Mouse (Mus musculus) liver, embryonic 15.5 days (tissue): ENCODE data around the gene Lgr6. TPM values are rescaled to one million over a fixed set of nuclear protein-coding genes. Genes with fewer than 3 reads are reported as not detected.
"Not testable (repeated sequence)": the region's sequence is repeated elsewhere in the genome, so short reads cannot be mapped to it uniquely, and the experiment has no call there.

ENCODE experiments used
- ATAC-seq: fragments of 200-750 bp; cut with Nextera tagmentation; 2 replicates; pipeline ENCODE4 v1.8.0; 2017; ENCODE audit warnings: moderate number of reproducible peaks, mild to moderate bottlenecking, moderate library complexity; ENCODE audit not compliant: insufficient read depth
- H3K27ac ChIP-seq: fragments of 300-500 bp; sonication (generic); replicated peaks from 2 replicates; pipeline ENCODE4 v1.5.1; 2015; ENCODE audit warnings: mild to moderate bottlenecking, inconsistent platforms
- H3K27me3 ChIP-seq: fragments of 300-500 bp; sonication (generic); 2 replicates; pipeline ENCODE4 v1.6.1; 2015; ENCODE audit warnings: mild to moderate bottlenecking, inconsistent platforms
- H3K36me3 ChIP-seq: fragments of 300-500 bp; sonication (generic); replicated peaks from 2 replicates; pipeline ENCODE4 v1.6.1; 2015; ENCODE audit warnings: moderate library complexity, mild to moderate bottlenecking, inconsistent platforms
- H3K4me1 ChIP-seq: fragments of 300-500 bp; sonication (generic); replicated peaks from 2 replicates; pipeline ENCODE4 v1.6.1; 2015; ENCODE audit warnings: inconsistent platforms
- H3K4me2 ChIP-seq: fragments of 300-500 bp; sonication (generic); 2 replicates; pipeline ENCODE4 v1.6.1; 2015; ENCODE audit warnings: moderate library complexity, mild to moderate bottlenecking, inconsistent platforms
- H3K4me3 ChIP-seq: fragments of 300-500 bp; sonication (generic); replicated peaks from 2 replicates; pipeline ENCODE4 v1.5.1; 2015; ENCODE audit warnings: mild to moderate bottlenecking, inconsistent platforms
- H3K9ac ChIP-seq: fragments of 300-500 bp; sonication (generic); 2 replicates; pipeline ENCODE4 v1.6.1; 2015; ENCODE audit warnings: moderate library complexity, mild to moderate bottlenecking, inconsistent platforms
- H3K9me3 ChIP-seq: fragments of 300-500 bp; sonication (generic); replicated peaks from 2 replicates; pipeline ENCODE4 v1.6.1; 2016; ENCODE audit warnings: inconsistent platforms
- WGBS: fragments of 180-500 bp; shearing (Covaris S2); methylation state at CpG from one replicate; pipeline ENCODE4 v1.1.7; 2015; ENCODE audit warnings: mixed read lengths; ENCODE audit not compliant: insufficient replicate concordance; 5-methylcytosine and 5-hydroxymethylcytosine counted together
- polyA plus RNA-seq: library from polyadenylated mRNA; unstranded; fragments of >200 nt; fragmentation: Nextera tagmentation; extraction: Ambion mirVana; gene quantifications from 2 replicates; pipeline ENCODE4 v1.2.1, GENCODE M21; 2015

The Lgr6 gene
- polyA plus RNA-seq, 1 experiment from 2014 or later, result 0.18 TPM

DNA sequence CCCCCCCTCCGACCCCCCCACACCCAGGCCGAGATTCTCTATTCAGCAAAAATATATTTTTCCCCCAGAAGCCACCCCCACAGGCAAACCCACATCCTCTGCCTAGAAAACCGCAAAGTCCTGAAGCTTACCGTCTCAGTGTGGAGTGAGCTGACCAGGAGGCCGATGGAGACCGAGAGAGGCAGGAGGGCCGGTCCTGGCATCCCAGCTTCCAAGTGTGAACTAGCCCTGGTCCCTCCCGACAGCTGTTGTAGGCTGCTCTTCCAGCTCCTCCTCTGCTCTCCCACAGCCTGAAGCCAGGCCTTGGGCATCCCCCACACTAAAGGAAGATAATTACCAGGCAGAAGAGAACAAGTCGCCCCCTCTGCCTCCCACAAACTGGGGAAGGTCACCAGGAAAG, 23.9 kb upstream of the Lgr6 start:
- peaks cover 42% of the 10 kb centered on the region for H3K4me1 ChIP-seq
- H3K27me3 ChIP-seq, result peaks cover 9% of the 10 kb centered on the region
- whole genome bisulfite sequencing, result 24% methylated on average over 9 of the region's 9 CpGs
- no peak overlapping the region for H3K27ac ChIP-seq
- no peak overlapping the region for H3K9ac ChIP-seq
- H3K36me3 ChIP-seq, result no peaks in the 10 kb centered on the region
- no peaks in the 10 kb centered on the region for H3K9me3 ChIP-seq
- ATAC-seq, result no peak
- H3K4me3 ChIP-seq, result no peak overlapping the region
- no peak overlapping the region for H3K4me2 ChIP-seq

DNA sequence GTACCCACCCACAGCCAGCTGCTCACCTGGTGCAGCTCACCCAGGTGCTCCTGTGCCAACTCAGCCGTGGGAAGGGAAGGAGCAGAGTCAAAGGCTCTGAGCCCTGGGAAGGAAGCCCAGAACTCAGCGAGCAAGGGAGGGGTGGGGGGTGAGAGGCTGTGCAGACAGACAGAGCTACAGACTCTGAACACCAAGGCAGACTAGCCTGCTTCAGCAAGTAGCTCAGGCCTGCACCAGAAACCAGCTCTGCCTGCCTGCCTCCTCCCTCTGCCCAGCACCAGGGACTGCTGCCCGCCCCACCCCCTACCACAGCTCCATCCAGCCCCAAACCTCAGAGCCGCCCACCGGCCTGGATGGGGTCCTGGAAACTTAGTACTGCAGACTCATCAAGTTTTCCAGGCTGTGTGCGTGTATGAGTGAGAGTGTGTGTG, 22.9 kb upstream of the Lgr6 start:
- Histone ChIP-seq H3K9ac (no peak overlapping the region), H3K4me2 (no peak overlapping the region), H3K4me3 (no peak overlapping the region), H3K9me3 (no peaks in the 10 kb centered on the region), H3K4me1 (peaks cover 32% of the 10 kb centered on the region), H3K36me3 (no peaks in the 10 kb centered on the region), H3K27me3 (peaks cover 9% of the 10 kb centered on the region), H3K27ac (no peak overlapping the region)
- 31% methylated on average over 6 of the region's 6 CpGs for WGBS
- ATAC-seq, result no peak

DNA sequence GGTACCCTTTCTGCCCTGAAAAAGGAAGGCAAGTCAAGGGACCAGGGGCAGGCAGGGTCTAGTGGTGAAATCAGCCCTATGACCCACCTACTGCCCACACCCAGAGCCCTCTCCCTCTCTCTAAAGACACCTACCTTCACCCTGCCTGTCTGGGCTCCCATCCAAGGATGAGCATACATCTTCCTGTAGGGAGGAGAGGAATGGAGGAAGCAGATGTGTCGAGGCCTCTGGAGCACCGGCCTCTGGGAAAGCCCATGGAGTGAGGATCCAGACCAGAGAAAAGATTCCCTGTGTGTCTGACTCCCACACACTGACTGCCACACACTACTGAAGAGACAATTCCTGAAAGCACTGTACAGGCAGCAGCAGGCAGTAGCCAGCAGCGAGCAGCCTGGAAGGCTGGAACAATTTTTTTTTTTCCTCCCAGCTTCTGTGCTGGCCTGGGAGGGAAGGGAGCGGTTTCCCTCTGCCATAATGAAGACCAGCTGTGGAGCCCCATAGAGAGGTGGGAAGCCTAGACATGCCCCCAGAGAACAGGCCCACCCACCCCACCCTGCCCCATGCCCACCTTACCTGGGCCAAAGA, 21.5 kb upstream of the Lgr6 start:
- Histone ChIP-seq H3K4me2 (no peak overlapping the region), H3K27me3 (peaks cover 9% of the 10 kb centered on the region), H3K27ac (no peak overlapping the region), H3K36me3 (no peaks in the 10 kb centered on the region), H3K4me1 (peaks cover 17% of the 10 kb centered on the region), H3K9me3 (no peaks in the 10 kb centered on the region), H3K9ac (no peak overlapping the region), H3K4me3 (no peak overlapping the region)
- ATAC-seq, result no peak
- 76% methylated on average over 4 of the region's 4 CpGs for WGBS

DNA sequence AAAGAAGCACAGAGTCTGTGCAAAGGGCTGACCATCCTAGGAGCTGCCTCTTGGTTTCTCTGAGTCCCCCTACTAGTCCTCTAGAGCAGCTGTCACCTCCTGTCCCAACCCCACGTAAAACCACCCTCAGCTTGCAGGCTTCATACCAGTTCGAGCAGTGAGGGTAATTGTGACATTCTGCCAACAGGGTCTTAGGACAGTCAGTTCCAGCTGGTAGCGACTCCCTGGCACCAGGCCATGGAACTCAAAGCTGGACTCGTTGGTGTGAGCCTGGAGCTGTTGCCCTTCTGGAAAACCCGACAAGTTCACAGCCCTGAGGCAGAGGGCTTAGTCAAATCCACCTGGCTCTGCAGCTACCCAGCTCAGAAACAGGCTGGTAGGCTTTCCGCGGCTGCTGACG, 20.9 kb upstream of the Lgr6 start:
- Histone ChIP-seq H3K9ac (no peak overlapping the region), H3K27me3 (peaks cover 9% of the 10 kb centered on the region), H3K9me3 (no peaks in the 10 kb centered on the region), H3K27ac (no peak overlapping the region), H3K36me3 (no peaks in the 10 kb centered on the region), H3K4me3 (no peak overlapping the region), H3K4me1 (peaks cover 12% of the 10 kb centered on the region), H3K4me2 (no peak overlapping the region)
- no peak for ATAC-seq
- 73% methylated on average over 8 of the region's 8 CpGs for WGBS

DNA sequence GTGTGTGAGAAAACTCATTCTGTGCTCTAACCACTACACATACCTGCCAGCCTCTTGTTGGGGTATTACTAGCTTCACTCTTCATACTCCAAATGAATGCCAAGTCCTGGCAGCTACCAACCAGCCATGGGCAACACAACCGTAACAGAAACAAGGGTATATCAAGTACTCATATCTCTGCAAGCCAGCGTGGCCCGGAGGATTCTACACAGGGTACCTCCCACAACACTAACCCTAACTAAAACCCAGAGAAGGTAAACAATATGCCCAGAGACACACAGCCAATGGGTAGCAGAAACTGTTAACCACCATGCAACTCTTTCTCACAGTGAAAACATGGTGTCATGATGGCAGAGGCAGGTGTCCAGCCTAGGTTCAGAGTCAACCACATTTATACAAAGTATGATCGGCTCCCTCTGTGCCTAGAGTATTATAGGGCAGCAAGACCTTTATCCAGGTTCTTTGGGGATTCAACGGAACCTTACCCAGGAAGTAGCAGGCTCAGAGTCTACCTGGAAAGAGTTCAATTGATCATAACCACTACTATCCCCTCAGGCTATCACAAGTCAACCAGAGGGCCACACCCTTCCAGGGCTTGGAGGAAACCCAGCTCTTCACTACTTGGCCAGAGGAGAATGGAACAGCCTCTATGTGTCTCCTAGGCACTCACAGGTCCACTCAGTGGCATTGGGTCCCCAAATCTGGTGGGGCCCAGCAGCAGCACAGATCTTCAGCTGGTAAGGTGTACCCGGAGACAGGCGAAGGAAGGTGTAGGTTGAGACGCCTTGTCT, 19.7 kb upstream of the Lgr6 start:
- ATAC-seq, result no peak

DNA sequence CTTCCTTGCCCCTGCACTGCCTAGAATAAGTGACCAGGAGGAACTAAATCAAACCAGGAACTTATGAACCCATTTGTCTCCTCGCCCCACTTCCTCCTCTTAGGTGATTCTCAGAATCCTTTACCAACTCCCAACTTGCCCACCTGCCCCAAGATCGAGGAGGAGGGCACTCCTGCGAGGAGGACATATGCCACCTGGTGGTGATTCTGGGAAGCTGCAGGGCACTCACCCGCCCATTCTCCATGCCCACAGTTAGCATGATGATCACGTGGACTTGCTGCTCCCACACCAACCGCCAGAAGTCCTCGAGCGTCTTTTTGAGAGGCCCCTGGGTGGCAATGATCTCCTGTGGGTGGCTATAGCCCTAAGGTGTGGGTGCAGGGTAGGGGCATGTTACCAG, 7.6 kb upstream of the Lgr6 start:
- Histone ChIP-seq H3K4me1 (peaks cover 7% of the 10 kb centered on the region; the same call in 1 of the 2 replicates), H3K36me3 (no peaks in the 10 kb centered on the region), H3K4me2 (no peak overlapping the region), H3K4me3 (no peak overlapping the region), H3K27me3 (no peaks in the 10 kb centered on the region; the same call in 1 of the 2 replicates), H3K9me3 (no peaks in the 10 kb centered on the region), H3K9ac (no peak overlapping the region), H3K27ac (no peak overlapping the region)
- ATAC-seq, result no peak
- under 1% methylated on average over 8 of the region's 8 CpGs for WGBS

More for the DNA sequence above, 19.7 kb upstream of the Lgr6 start:
- Histone ChIP-seq H3K9me3 (no peaks in the 10 kb centered on the region), H3K27ac (no peak overlapping the region), H3K9ac (no peak overlapping the region), H3K4me2 (no peak overlapping the region), H3K27me3 (peaks cover 11% of the 10 kb centered on the region), H3K4me3 (no peak overlapping the region), H3K4me1 (peaks cover 8% of the 10 kb centered on the region; the same call in 1 of the 2 replicates), H3K36me3 (no peaks in the 10 kb centered on the region)
- WGBS, result 62% methylated on average over 8 of the region's 8 CpGs

DNA sequence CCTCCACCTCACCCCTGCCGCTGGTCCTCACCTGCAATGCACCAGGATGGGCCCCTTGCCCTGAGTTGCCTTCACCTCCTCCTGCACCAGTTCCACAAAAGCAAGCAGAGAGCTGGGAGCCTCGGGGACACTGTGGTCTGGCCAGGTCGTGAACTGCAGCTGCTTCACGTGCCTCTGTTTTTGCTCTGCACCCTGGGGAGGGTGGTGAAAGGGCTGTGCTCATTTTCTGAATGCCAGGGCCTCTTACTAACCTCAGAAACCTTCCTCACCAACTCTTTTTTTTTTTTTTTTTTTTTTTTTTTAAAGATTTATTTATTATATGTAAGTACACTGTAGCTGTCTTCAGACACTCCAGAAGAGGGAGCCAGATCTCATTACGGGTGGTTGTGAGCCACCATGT, 6.2 kb upstream of the Lgr6 start:
- H3K4me1 ChIP-seq, H3K9ac ChIP-seq, H3K36me3 ChIP-seq, H3K4me3 ChIP-seq, ATAC-seq, H3K27ac ChIP-seq, H3K4me2 ChIP-seq, H3K27me3 ChIP-seq, H3K9me3 ChIP-seq: not testable (repeated sequence)
- WGBS, result 53% methylated on average over 4 of the region's 5 CpGs

DNA sequence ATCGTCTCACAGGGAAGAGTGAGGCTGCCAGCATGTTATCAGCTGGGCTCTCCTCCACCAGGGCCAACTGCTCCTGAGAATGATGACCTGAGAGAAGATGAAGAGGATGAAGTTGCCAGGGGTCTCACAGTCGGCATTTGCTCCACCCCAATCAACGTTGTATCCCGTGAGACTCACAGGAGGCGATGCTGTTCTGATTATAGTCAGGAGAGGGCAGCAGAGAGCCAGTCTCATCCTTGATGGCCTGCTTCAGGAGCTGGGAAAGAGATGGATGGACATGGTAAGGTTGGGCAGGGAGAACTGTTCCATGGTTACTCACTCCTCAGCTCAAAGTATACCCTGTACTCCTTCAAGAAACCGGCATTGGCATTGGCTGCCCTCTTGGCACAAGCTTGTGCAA, 5.0 kb upstream of the Lgr6 start:
- Histone ChIP-seq H3K4me2 (no peak overlapping the region), H3K27ac (no peak overlapping the region), H3K4me1 (peaks cover 7% of the 10 kb centered on the region), H3K9me3 (no peaks in the 10 kb centered on the region), H3K4me3 (no peak overlapping the region), H3K27me3 (peaks cover 19% of the 10 kb centered on the region), H3K9ac (no peak overlapping the region), H3K36me3 (no peaks in the 10 kb centered on the region)
- 14% methylated on average over 6 of the region's 6 CpGs for WGBS
- ATAC-seq, result no peak

DNA sequence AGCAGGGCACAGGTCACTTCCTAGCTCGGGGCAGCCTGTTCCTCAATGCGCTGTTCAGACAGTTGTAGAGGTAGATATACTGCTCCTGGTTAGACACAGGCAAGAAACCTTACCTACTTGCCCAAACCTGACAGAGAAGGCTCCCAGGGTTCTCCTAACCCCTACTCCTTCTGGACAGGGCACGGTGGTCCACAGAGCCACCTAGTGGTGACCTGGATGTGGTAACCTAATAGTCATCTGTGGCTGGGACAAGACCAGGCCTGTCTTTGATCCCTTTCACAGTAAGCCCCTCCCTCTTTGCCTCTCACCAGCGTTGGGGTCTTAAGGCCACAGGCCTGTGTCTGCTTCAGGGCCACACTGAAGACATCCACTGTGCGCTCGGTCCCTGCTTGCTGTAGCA, 3.5 kb upstream of the Lgr6 start:
- H3K4me2 ChIP-seq, result no peak overlapping the region
- H3K27ac ChIP-seq, result no peak overlapping the region
- H3K9ac ChIP-seq, result no peak overlapping the region
- 42% methylated on average over 6 of the region's 6 CpGs for WGBS
- no peaks in the 10 kb centered on the region for H3K36me3 ChIP-seq
- ATAC-seq, result no peak
- no peak overlapping the region for H3K4me3 ChIP-seq
- H3K4me1 ChIP-seq, result peaks cover 10% of the 10 kb centered on the region
- peaks cover 34% of the 10 kb centered on the region for H3K27me3 ChIP-seq
- no peaks in the 10 kb centered on the region for H3K9me3 ChIP-seq

DNA sequence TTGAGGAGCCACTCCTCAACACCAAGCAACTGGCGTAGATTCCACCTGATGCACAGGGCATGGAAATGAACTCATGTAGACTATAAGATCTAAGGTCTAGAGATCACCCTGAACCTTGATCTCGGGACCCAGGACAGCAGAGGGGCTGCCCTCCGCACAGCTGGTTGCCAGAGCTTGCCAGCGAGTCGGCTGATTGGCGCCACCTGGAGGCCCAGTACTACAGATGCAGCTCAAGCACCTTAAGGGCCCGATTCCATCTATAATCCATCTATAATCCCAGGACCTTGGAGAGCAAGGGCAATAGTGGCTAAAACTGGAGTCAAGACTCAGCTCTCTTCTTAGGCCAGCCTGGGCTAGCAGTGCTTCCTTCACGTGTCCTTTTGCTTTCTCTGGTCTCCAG, 875 bp upstream of the Lgr6 start:
- H3K36me3 ChIP-seq, result no peaks in the 10 kb centered on the region
- no peak overlapping the region for H3K4me3 ChIP-seq
- H3K27me3 ChIP-seq, result peaks cover 61% of the 10 kb centered on the region
- WGBS, result 3% methylated on average over 8 of the region's 8 CpGs
- no peaks in the 10 kb centered on the region for H3K9me3 ChIP-seq
- H3K4me2 ChIP-seq, result no peak overlapping the region
- H3K9ac ChIP-seq, result no peak overlapping the region
- peaks cover 4% of the 10 kb centered on the region for H3K4me1 ChIP-seq
- ATAC-seq, result no peak
- no peak overlapping the region for H3K27ac ChIP-seq

DNA sequence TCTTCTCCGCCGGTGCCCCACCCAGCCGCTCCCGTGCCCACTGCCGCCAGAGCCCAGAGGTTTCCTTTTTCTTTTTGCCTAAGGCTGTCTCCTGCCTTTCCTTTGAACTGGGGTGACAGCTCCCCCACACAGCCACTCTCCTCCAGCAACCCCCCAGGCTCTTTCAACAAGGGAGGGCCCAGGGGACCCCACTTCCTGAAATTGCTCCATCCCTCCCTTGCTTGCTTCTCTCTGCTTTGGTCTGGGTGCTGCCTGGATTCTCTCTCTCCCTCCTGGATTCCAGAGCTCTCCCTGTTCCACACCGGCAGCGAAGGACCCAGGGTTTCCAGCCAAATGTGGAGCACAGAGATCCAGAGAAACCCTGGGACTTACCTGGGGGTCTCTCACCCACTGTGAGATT, 4.7 kb downstream of the Lgr6 start:
- Histone ChIP-seq H3K9ac (no peak overlapping the region), H3K36me3 (no peaks in the 10 kb centered on the region), H3K4me1 (peaks cover 6% of the 10 kb centered on the region), H3K4me2 (no peak overlapping the region), H3K27me3 (peaks cover 58% of the 10 kb centered on the region), H3K4me3 (no peak overlapping the region), H3K27ac (no peak overlapping the region), H3K9me3 (no peaks in the 10 kb centered on the region)
- ATAC-seq, result no peak
- 48% methylated on average over 7 of the region's 7 CpGs for WGBS
